In the genomic region with DNA sequence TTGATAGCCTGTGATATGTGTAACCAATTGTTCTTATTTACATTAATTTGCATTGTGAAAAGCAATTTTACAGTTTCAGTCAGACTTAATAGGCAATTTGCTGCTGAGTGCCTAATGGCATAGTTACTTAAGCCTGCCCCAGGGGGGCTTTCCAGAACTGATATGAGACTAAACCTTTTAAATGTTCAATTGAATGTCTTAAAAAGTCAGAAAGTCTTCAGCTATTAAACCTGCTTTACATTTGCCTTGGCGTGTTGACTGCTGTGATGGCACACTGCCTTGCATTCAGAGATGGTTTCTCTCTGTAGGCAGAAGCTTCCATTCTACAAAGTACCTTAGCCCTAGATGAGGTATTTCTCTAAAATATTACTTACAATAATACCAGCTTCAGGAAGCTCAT, we compare ENCODE assay signal across 28 mouse cellular contexts.
DNase-seq lines count a peak whose midpoint lies in the region; ATAC-seq and TF ChIP-seq lines count a peak whose summit lies in the region.
"Had no signal": no experiment of that assay in that cellular context is flagged by ENCODE, and none has a peak within 500 bp of the region (broad histone marks: within the 10 kb centered on the region; RNA-seq: fewer than 3 reads in every experiment).

No protein-coding gene starts in this region.

- H3K9ac ChIP-seq in forebrain, embryonic 13.5 days = no peak overlapping the region
- no peak overlapping the region for H3K9ac ChIP-seq in forebrain, embryonic 12.5 days
- no peak overlapping the region for H3K9ac ChIP-seq in midbrain, embryonic 13.5 days (replicated peaks)
- no peak overlapping the region for H3K9ac ChIP-seq in hindbrain, postnatal 0 days (replicated peaks; ENCODE audit: low read length)
- H3K9ac ChIP-seq: liver, embryonic 12.5 days; liver, postnatal 0 days had no signal

- no peak overlapping the region for H3K4me2 ChIP-seq in forebrain, embryonic 13.5 days
- H3K4me2 ChIP-seq in forebrain, embryonic 12.5 days = no peak overlapping the region
- H3K4me2 ChIP-seq in midbrain, embryonic 13.5 days (replicated peaks) = no peak overlapping the region
- H3K4me2 ChIP-seq in hindbrain, postnatal 0 days (ENCODE audit: low read depth, low read length) = no peak overlapping the region
- H3K4me2 ChIP-seq: heart, embryonic 11.5 days; liver, embryonic 12.5 days had no signal

- 76% methylated on average over 1 of the region's 1 CpGs for WGBS in forebrain, embryonic 13.5 days
- WGBS in forebrain, embryonic 12.5 days = 83% methylated on average over 1 of the region's 1 CpGs
- 86% methylated on average over 1 of the region's 1 CpGs for WGBS in midbrain, embryonic 13.5 days
- 100% methylated on average over 1 of the region's 1 CpGs for WGBS in midbrain, embryonic 10.5 days
- 63% methylated on average over 1 of the region's 1 CpGs for WGBS in hindbrain, postnatal 0 days

- no peaks in the 10 kb centered on the region for H3K4me1 ChIP-seq in forebrain, embryonic 13.5 days
- H3K4me1 ChIP-seq in forebrain, embryonic 12.5 days = no peaks in the 10 kb centered on the region
- no peaks in the 10 kb centered on the region for H3K4me1 ChIP-seq in midbrain, embryonic 13.5 days (replicated peaks)
- H3K4me1 ChIP-seq in midbrain, embryonic 10.5 days = no peaks in the 10 kb centered on the region
- H3K4me1 ChIP-seq in hindbrain, postnatal 0 days (ENCODE audit: insufficient read depth, low read length) = no peaks in the 10 kb centered on the region
- H3K4me1 ChIP-seq: liver, embryonic 12.5 days had no signal

- no peak for TF ChIP-seq CTCF in brain, embryonic 14.5 days (IDR thresholded peaks at IDR 0.05; ENCODE audit: borderline replicate concordance, extremely low read depth, insufficient read depth, insufficient read length)
- no peak for TF ChIP-seq CTCF in hindbrain, postnatal 0 days (IDR thresholded peaks at IDR 0.05; ENCODE audit: low read depth)

- no peaks in the 10 kb centered on the region for H3K27me3 ChIP-seq in forebrain, embryonic 13.5 days
- H3K27me3 ChIP-seq in forebrain, embryonic 12.5 days = no peaks in the 10 kb centered on the region
- H3K27me3 ChIP-seq in midbrain, embryonic 13.5 days = no peaks in the 10 kb centered on the region
- no peaks in the 10 kb centered on the region for H3K27me3 ChIP-seq in midbrain, embryonic 10.5 days (ENCODE audit: low read depth, poor library complexity, severe bottlenecking)
- no peaks in the 10 kb centered on the region for H3K27me3 ChIP-seq in hindbrain, postnatal 0 days (ENCODE audit: insufficient read depth, low read length)
- H3K27me3 ChIP-seq: liver, embryonic 12.5 days had no signal

- no peak overlapping the region for H3K27ac ChIP-seq in forebrain, embryonic 13.5 days
- no peak overlapping the region for H3K27ac ChIP-seq in forebrain, embryonic 12.5 days
- no peak overlapping the region for H3K27ac ChIP-seq in midbrain, embryonic 13.5 days
- no peak overlapping the region for H3K27ac ChIP-seq in midbrain, embryonic 10.5 days (replicated peaks)
- no peak overlapping the region for H3K27ac ChIP-seq in hindbrain, postnatal 0 days
- H3K27ac ChIP-seq: liver, embryonic 12.5 days had no signal

- peak; percentile 55; the same call in 1 of the 2 replicates for ATAC-seq in forebrain, embryonic 13.5 days
- no peak for ATAC-seq in forebrain, embryonic 12.5 days (ENCODE audit: low FRiP score)
- peak; percentile 30; the same call in 1 of the 2 replicates for ATAC-seq in midbrain, embryonic 13.5 days
- no peak for ATAC-seq in hindbrain, postnatal 0 days
- ATAC-seq: intestine, postnatal 0 days; liver, embryonic 12.5 days; liver, postnatal 0 days had no signal

- no peaks in the 10 kb centered on the region for H3K36me3 ChIP-seq in forebrain, embryonic 13.5 days (ENCODE audit: poor library complexity, severe bottlenecking)
- no peaks in the 10 kb centered on the region for H3K36me3 ChIP-seq in forebrain, embryonic 12.5 days (replicated peaks)
- no peaks in the 10 kb centered on the region for H3K36me3 ChIP-seq in midbrain, embryonic 13.5 days
- no peaks in the 10 kb centered on the region for H3K36me3 ChIP-seq in midbrain, embryonic 10.5 days
- H3K36me3 ChIP-seq in hindbrain, postnatal 0 days (ENCODE audit: insufficient read depth, low read length) = no peaks in the 10 kb centered on the region
- H3K36me3 ChIP-seq: G1E; liver, embryonic 12.5 days had no signal

- no peaks in the 10 kb centered on the region for H3K9me3 ChIP-seq in forebrain, embryonic 13.5 days (replicated peaks)
- no peaks in the 10 kb centered on the region for H3K9me3 ChIP-seq in forebrain, embryonic 12.5 days
- no peaks in the 10 kb centered on the region for H3K9me3 ChIP-seq in midbrain, embryonic 13.5 days
- no peaks in the 10 kb centered on the region for H3K9me3 ChIP-seq in midbrain, embryonic 10.5 days (replicated peaks)
- H3K9me3 ChIP-seq in hindbrain, postnatal 0 days (ENCODE audit: low read length) = no peaks in the 10 kb centered on the region
- H3K9me3 ChIP-seq: liver, embryonic 12.5 days had no signal

- DNase-seq in midbrain, embryonic 10.5 days (ENCODE audit: low spot score) = no peak
- peak; percentile 73 for DNase-seq in brain, embryonic 14.5 days (ENCODE audit: low read depth)
- peak; percentile 21 for DNase-seq in hindbrain, postnatal 0 days (ENCODE audit: low spot score)
- no peak for DNase-seq in adrenal gland, adult 18-20 months (ENCODE audit: low spot score in 2 of 2)
- DNase-seq in cerebellum, postnatal 36 days = no peak
- DNase-seq: adrenal gland, postnatal 25 days; cerebellum, adult 18-20 months; cerebellum, postnatal 10 days; gastrocnemius, postnatal 25 days; heart, adult 18-20 months; heart, postnatal 36 days; kidney, adult 9 months; kidney, postnatal 10 days; layer of hippocampus, postnatal 36 days; left cerebral cortex, postnatal 4 days; liver, postnatal 0 days; lung, postnatal 36 days; right cerebral cortex, postnatal 4 days; thymus, adult 2 months; thymus, postnatal 36 days had no signal

- no peak for TF ChIP-seq POLR2A in brain, embryonic 14.5 days (IDR thresholded peaks at IDR 0.05; ENCODE audit: borderline replicate concordance, extremely low read depth, insufficient read depth, insufficient read length, poor library complexity, severe bottlenecking)

- no peak overlapping the region for H3K4me3 ChIP-seq in forebrain, embryonic 13.5 days
- no peak overlapping the region for H3K4me3 ChIP-seq in forebrain, embryonic 12.5 days (replicated peaks)
- H3K4me3 ChIP-seq in midbrain, embryonic 13.5 days (replicated peaks) = no peak overlapping the region
- no peak overlapping the region for H3K4me3 ChIP-seq in midbrain, embryonic 10.5 days
- no peak overlapping the region for H3K4me3 ChIP-seq in hindbrain, postnatal 0 days (ENCODE audit: low read length)
- H3K4me3 ChIP-seq: erythroblast, embryonic 14.5 days; liver, embryonic 12.5 days had no signal

Comparison
In these comparisons a context has a peak if more than half of its experiments do, and no peak if none do; other contexts are left out.
1. ATAC-seq: peak in forebrain, embryonic 13.5 days (single experiment) and midbrain, embryonic 13.5 days (single experiment); none in forebrain, embryonic 12.5 days (single experiment) and hindbrain, postnatal 0 days (single experiment).
2. DNase-seq: peak in brain, embryonic 14.5 days (single experiment) and hindbrain, postnatal 0 days (single experiment); none in midbrain, embryonic 10.5 days (single experiment), adrenal gland, adult 18-20 months (0 of 2) and cerebellum, postnatal 36 days (0 of 2).